In the genomic region with DNA sequence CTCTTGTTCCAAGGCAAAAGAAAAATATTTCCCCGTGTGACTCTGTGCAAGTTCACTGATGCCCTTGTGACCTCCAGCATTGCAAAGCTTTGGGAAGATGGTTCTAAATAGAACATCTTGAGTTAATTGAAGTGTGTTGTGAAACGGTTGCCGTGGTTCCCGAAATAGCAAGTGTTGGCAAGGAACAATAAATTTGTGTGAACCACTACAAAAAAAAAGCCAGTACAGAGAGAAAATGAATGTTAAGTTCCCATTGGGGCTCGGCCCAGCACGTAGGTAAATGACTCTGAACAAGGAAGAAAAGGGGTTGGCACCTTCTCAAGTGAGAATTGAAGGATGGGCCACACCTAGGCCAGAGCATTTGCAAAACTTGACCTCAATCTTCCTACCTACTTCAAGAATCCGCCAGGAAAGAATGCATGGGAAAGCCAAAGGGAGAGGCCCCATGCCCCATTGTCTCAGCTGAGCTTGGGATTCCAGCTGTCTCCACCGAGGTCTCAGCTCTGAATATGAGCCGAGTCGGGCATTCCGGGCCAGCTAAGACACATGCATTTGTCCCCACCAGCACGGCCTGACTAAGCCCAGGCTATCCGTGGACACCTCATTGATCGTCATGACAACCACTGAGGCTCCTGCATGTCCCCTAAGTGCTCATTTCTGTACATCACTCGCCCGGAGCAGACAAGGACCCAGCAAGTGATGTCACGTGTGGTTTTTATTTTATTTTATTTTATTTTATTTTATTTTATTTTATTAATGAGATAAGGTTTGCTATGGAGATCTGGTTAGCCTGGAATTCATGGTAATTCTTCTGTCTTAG, we compare ENCODE assay signal across 8 mouse cellular contexts. TPM values are rescaled to one million over a fixed set of nuclear protein-coding genes. Genes with fewer than 3 reads are reported as not detected.
DNase-seq lines count a peak whose midpoint lies in the region; ATAC-seq and TF ChIP-seq lines count a peak whose summit lies in the region.

No protein-coding gene starts in this region.

- TF ChIP-seq POLR2A in small intestine, adult 2 months (IDR thresholded peaks at IDR 0.05; ENCODE audit: low read depth, low read length) = no peak

- WGBS in midbrain, embryonic 12.5 days = 57% methylated on average over 17 of the region's 17 CpGs
- 42% methylated on average over 17 of the region's 17 CpGs for WGBS in midbrain, postnatal 0 days
- 38% methylated on average over 17 of the region's 17 CpGs for WGBS in small intestine, adult 2 months

- no peak for ATAC-seq in midbrain, embryonic 12.5 days (ENCODE audit: low FRiP score, low read depth)
- ATAC-seq in midbrain, postnatal 0 days (ENCODE audit: low FRiP score) = no peak

- H3K4me3 ChIP-seq in midbrain, embryonic 12.5 days = no peak overlapping the region
- H3K4me3 ChIP-seq in midbrain, postnatal 0 days (ENCODE audit: low read depth, low read length) = no peak overlapping the region
- H3K4me3 ChIP-seq in small intestine, adult 2 months (ENCODE audit: low read depth, low read length) = no peak overlapping the region

- no peak overlapping the region for H3K4me2 ChIP-seq in midbrain, embryonic 12.5 days (replicated peaks)
- no peak overlapping the region for H3K4me2 ChIP-seq in midbrain, postnatal 0 days (ENCODE audit: low read depth, low read length, poor library complexity, severe bottlenecking)

- 0 out of 2 replicates have a peak overlapping the region, but pooled peaks have one; percentile 10 for H3K27ac ChIP-seq in midbrain, embryonic 12.5 days (replicated peaks)
- H3K27ac ChIP-seq in midbrain, postnatal 0 days (ENCODE audit: low read depth, low read length) = no peak overlapping the region
- peak overlapping the region; percentile 85 for H3K27ac ChIP-seq in small intestine, adult 2 months (ENCODE audit: insufficient read depth, low read depth, low read length)

- no peaks in the 10 kb centered on the region for H3K4me1 ChIP-seq in midbrain, embryonic 12.5 days
- H3K4me1 ChIP-seq in midbrain, postnatal 0 days (ENCODE audit: insufficient read depth, low read length) = 0 out of 2 replicates have a peak, but pooled peaks cover 6% of the 10 kb centered on the region
- peaks cover 11% of the 10 kb centered on the region; the same call in 1 of the 2 replicates for H3K4me1 ChIP-seq in small intestine, adult 2 months (ENCODE audit: control insufficient read depth, insufficient read depth, insufficient read length, low read length)

- H3K9me3 ChIP-seq in midbrain, embryonic 12.5 days = no peaks in the 10 kb centered on the region
- no peaks in the 10 kb centered on the region for H3K9me3 ChIP-seq in midbrain, postnatal 0 days (ENCODE audit: low read length)

- DNase-seq in midbrain, postnatal 0 days (ENCODE audit: low spot score) = no peak
- peak; percentile 56 for DNase-seq in brain, adult 2 months (ENCODE audit: low read depth, low spot score)
- peak; percentile 30 for DNase-seq in heart, postnatal 4 days
- no peak for DNase-seq in liver
- DNase-seq in thymus, postnatal 14 days = no peak
- DNase-seq in frontal cortex, adult 2 months (ENCODE audit: extremely low spot score in 1 of 2, low spot score in 1 of 2) = no peak

- TF ChIP-seq CTCF in midbrain, postnatal 0 days (IDR thresholded peaks at IDR 0.05) = no peak
- no peak for TF ChIP-seq CTCF in small intestine, adult 2 months (IDR thresholded peaks at IDR 0.05; ENCODE audit: extremely low read depth, insufficient read length, insufficient replicate concordance, low read depth, low read length)

- no peaks in the 10 kb centered on the region for H3K27me3 ChIP-seq in midbrain, embryonic 12.5 days
- no peaks in the 10 kb centered on the region for H3K27me3 ChIP-seq in midbrain, postnatal 0 days (ENCODE audit: insufficient read depth, low read length)
- H3K27me3 ChIP-seq in small intestine, adult 2 months (ENCODE audit: control insufficient read depth, insufficient read depth, low read length) = no peaks in the 10 kb centered on the region

- H3K9ac ChIP-seq in midbrain, embryonic 12.5 days (replicated peaks) = no peak overlapping the region
- no peak overlapping the region for H3K9ac ChIP-seq in midbrain, postnatal 0 days (replicated peaks; ENCODE audit: low read length, poor library complexity, severe bottlenecking)

- H3K36me3 ChIP-seq in midbrain, embryonic 12.5 days = no peaks in the 10 kb centered on the region
- no peaks in the 10 kb centered on the region for H3K36me3 ChIP-seq in midbrain, postnatal 0 days (ENCODE audit: insufficient read depth, low read length)
- H3K36me3 ChIP-seq in small intestine, adult 2 months (ENCODE audit: control insufficient read depth, insufficient read depth, low read length) = no peaks in the 10 kb centered on the region

RNA-seq across cellular contexts. Expression of gene Raf1, which starts 21.5 kb away (rescaled TPM):
- polyA plus RNA-seq in midbrain, embryonic 12.5 days (2016; fragmentation: Nextera tagmentation; extraction: Ambion mirVana) = 157 and 168 TPM in 2 replicates
- 195 and 196 TPM in 2 replicates for total RNA-seq in midbrain, postnatal 0 days (2014; rRNA removed)
- 88.2 and 89.1 TPM in 2 replicates for polyA plus RNA-seq in midbrain, postnatal 0 days (2015; fragmentation: Nextera tagmentation; extraction: Ambion mirVana)
- 100 to 1,000 TPM; 128 to 142 TPM for total RNA-seq in heart, postnatal 4 days (2021)
- polyA plus RNA-seq in small intestine, adult 2 months (2012; rRNA removed) = 42.8 and 81.6 TPM in 2 replicates
- 143 and 144 TPM in 2 replicates for polyA plus RNA-seq in frontal cortex, adult 2 months (2012; rRNA removed)

Comparison
In these comparisons a context has a peak if more than half of its experiments do, and no peak if none do; other contexts are left out.
1. DNase-seq: peak in brain, adult 2 months (single experiment) and heart, postnatal 4 days (single experiment); none in midbrain, postnatal 0 days (single experiment), liver (single experiment), thymus, postnatal 14 days (single experiment) and frontal cortex, adult 2 months (0 of 2).